Mouse (Mus musculus): Measurements from ENCODE around the gene Ube2n.
"Not testable (repeated sequence)": the region's sequence is repeated elsewhere in the genome, so short reads cannot be mapped to it uniquely, and the experiment has no call there.

Ube2n gene

GRCm38 (mm10) chr10:95525037-95525675, 10.2 kb downstream of the Ube2n start:
- DNase-seq (ENCODE audit: low read depth in 1 of 2, low spot score in 2 of 2), result no peak

- DNase-seq (ENCODE audit: low read depth in 1 of 2, low spot score in 2 of 2), result no peak
Measured at GRCm38 (mm10) chr10:95525871-95526270, 10.9 kb downstream of the Ube2n start.

- no peak for DNase-seq (ENCODE audit: low read depth in 1 of 2, low spot score in 2 of 2)
Measured at GRCm38 (mm10) chr10:95526495-95527122, 11.7 kb downstream of the Ube2n start.

- no peak for DNase-seq (ENCODE audit: low read depth in 1 of 2, low spot score in 2 of 2)
Measured at GRCm38 (mm10) chr10:95530551-95531121, 15.7 kb downstream of the Ube2n start.

DNA sequence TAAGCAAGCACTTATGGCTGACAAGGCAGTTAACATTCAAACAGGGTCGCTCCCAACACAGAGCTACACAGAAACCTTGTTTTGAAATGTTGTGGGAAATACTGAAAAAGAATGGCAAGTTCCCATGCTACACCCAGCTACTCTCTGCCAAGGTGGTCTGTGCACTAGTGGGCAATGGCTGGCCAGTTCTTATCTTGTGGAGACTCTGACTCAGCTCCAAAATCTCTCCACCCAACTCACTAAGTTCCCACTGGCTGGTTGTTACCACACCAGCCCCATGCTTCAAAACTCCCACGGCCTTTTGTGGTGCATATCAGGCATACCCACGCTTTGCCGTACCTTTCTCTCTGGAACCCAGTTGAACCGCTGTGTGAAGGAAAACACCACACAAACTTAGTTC, 18.0 kb downstream of the Ube2n start:
- no peak for DNase-seq (ENCODE audit: low read depth in 1 of 2, low spot score in 2 of 2)

DNA sequence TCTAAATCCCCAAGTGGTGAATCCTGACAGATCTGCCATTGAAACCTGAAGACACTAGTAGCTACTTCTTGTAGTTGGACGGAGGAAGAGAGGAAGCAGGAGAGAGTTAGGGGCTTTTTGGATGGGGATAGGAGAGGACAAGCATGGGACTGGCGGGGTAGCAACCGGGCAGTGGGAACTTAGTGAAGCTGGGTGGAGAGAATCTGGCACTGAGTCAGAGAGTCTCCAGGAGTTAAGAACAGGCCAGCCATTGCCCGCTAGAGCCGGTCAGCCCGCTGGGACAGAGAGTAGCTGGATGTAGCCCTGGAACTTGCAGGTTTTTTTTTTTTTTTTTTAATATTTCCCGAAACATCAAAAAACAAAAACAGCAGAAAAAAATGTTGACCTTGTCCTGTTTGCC, 18.4 kb downstream of the Ube2n start:
- no peak for DNase-seq (ENCODE audit: low read depth in 1 of 2, low spot score in 2 of 2)

- no peak for DNase-seq (ENCODE audit: low read depth in 1 of 2, low spot score in 2 of 2)
Measured at GRCm38 (mm10) chr10:95535399-95536221, 20.7 kb downstream of the Ube2n start.

GRCm38 (mm10) chr10:95536222-95536541, 21.2 kb downstream of the Ube2n start:
- DNase-seq (ENCODE audit: low read depth in 1 of 2, low spot score in 2 of 2), result no peak

DNA sequence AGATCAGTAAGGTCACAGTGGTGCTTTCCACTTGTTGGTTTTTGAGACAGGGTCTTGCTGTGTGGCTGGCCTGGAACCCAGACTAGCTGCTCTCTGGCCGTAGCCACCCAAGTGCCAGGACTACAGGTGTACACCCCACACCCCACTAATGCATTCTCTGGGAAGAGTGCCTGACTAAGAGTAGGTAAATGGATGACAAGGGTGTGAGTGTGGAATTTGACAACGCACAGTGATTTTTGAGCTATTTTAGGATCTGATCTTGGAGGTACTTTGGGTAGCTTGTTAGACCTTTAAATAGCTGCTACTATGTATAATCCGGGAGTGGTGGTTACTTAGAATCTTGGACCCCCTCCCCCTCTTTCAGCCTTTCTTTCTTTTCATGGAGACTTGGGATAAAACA, 24.3 kb downstream of the Ube2n start:
- no peak for DNase-seq (ENCODE audit: low read depth in 1 of 2, low spot score in 2 of 2)

DNA sequence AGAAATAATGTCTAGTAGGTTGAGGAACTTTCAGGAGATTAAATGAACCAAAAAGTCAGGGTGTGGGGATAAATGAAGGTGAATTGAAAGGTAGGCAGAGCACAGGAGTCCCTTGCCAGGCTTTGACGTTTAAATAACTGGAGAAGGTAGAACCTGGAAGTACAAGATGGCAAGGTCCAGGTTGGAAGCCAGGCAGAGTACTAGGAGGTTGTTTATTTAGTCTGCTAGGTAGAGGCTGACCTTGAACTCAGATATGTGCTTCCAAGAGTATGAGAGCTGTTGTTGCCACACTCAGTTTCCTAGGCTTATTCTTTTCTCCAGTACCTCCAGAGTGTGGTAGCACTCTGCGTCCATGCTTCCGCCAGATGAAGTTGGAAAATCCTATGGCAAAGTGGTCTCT, 24.9 kb downstream of the Ube2n start:
- no peak for DNase-seq (ENCODE audit: low read depth in 1 of 2, low spot score in 2 of 2)

GRCm38 (mm10) chr10:95542916-95543315, 28.0 kb downstream of the Ube2n start:
- DNase-seq (ENCODE audit: low read depth in 1 of 2, low spot score in 2 of 2), result no peak

DNA sequence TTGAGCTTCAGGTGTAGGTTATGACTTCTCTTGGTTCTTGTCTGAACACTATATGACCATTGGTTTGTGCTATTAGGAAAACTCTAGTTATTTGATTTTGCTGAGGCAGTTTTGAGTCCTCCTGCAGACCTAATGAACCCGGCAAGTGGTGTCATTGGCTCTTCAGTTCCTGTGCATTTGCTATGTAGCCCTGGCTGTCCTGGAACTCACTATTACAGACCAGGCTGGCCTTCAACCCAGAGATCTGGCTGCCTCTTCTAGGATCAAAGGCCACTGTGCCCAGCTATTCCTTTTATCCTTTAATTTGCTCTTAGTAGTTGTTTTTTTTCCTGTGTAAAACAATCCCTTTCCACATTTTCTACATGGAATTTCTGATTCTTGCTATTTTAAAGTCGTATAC, 28.4 kb downstream of the Ube2n start:
- no peak for DNase-seq (ENCODE audit: low read depth in 1 of 2, low spot score in 2 of 2)

DNA sequence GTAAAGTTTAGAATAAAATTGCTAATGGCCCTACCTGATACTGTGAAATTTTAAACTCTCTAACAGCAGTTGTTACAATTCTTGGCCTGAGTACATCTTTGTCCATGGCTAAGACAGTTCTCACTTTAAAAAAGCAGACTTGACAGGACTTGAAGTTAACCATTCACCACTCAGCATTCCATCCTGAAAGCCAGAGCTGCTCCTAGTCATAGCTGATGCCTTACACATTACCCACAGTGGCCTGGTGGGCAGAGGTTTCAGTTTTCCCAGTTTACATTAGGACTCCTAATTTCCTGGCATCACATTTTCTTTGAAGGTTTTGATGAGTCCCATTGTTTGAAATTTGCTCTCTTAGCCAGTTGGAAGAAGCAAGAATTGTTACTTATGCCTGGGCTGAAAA, 29.1 kb downstream of the Ube2n start:
- DNase-seq (ENCODE audit: low read depth in 1 of 2, low spot score in 2 of 2), result no peak

DNA sequence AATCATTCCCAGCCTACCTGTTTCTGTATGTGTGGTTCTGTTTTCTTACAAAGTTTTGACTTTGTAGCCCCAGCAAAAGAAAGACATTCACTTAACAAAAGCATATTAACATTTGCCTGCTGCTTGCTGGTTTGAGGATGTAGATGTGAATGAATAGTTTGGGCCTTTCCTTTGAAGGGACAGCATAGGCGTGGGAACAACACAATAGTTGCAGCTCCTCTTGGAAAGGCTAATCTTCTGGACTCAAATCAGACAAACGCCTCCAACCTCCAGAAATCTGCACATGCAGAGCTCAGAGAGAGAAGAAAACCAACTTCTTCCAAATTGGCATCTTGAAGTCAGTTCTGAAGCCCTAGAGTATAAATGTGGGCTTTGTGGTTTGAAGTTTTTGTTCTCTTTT, 29.7 kb downstream of the Ube2n start:
- no peak for DNase-seq (ENCODE audit: low read depth in 1 of 2, low spot score in 2 of 2)

GRCm38 (mm10) chr10:95545051-95545450, 30.1 kb downstream of the Ube2n start:
- no peak for DNase-seq (ENCODE audit: low read depth in 1 of 2, low spot score in 2 of 2)

- no peak for DNase-seq (ENCODE audit: low read depth in 1 of 2, low spot score in 2 of 2)
Measured at GRCm38 (mm10) chr10:95546178-95546577, 31.2 kb downstream of the Ube2n start.

- no peak for DNase-seq (ENCODE audit: low read depth in 1 of 2, low spot score in 2 of 2)
Measured at GRCm38 (mm10) chr10:95548154-95548826, 33.3 kb downstream of the Ube2n start.

DNA sequence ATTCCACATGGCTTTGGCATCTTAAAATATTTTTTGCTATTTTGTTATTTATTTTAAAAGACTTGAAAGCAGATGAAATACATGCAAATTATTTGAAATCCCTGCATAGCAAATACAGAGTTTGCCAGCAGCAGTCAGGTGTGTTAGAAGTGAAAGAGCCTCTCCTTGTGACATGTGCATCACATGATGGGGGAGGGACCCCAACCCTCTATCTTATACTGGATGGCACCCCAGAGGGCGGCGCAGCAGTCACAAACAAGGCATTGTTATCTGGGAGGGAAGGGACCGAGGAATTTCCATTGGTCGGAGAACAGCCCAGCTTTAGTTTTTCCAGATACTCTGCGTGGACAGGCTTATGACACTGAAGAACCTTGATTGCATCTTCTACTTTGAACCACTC, 34.1 kb downstream of the Ube2n start:
- DNase-seq (ENCODE audit: low read depth in 1 of 2, low spot score in 2 of 2), result not testable (repeated sequence)

GRCm38 (mm10) chr10:95550506-95550905, 35.6 kb downstream of the Ube2n start:
- no peak for DNase-seq (ENCODE audit: low read depth in 1 of 2, low spot score in 2 of 2)

DNA sequence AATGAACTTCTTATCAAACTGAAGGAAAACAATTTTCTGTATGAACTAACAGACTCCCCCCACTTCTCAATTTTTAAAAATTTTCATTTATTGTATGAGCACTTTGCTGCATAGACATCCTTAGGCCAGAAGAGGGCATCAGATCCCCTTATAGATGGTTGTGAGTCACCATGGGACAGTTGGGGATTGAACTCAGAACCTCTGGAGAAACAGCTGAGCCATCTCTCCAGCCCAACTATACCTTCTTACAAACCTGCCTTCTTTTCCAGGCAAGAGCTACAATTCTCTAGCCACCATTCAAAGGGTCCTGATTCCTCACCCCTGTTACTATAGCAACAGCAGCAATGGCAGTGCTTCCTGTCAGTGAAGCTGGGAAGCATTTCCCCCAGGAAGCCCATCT, 36.8 kb downstream of the Ube2n start:
- DNase-seq (ENCODE audit: low read depth in 1 of 2, low spot score in 2 of 2), result no peak

DNA sequence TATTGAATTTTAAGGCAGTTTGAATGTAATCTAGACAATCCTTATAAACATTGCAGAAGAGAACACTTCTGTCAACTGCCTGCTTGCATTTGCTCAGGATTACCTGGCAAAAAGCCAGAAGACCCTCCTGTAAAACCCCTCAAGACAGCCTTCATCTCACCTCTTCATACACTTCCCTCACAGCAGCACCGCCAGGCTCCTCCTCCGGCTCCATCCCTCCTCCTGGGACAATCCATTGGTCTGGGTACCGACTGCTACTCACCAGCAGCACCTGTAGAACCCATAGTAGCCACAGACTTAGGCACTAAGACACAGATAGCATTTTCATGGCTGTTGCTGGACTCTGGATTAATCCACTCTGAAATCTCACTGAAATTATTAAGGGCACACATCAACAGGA, 37.4 kb downstream of the Ube2n start:
- no peak for DNase-seq (ENCODE audit: low read depth in 1 of 2, low spot score in 2 of 2)

- DNase-seq (ENCODE audit: low read depth in 1 of 2, low spot score in 2 of 2), result no peak
Measured at GRCm38 (mm10) chr10:95555866-95556265, 40.9 kb downstream of the Ube2n start.

All from monocyte, adult 2 months (primary cell).